Mouse (Mus musculus) urinary bladder, postnatal 14 days (tissue): ENCODE data around the gene Tulp3.
"Not testable (repeated sequence)": the region's sequence is repeated elsewhere in the genome, so short reads cannot be mapped to it uniquely, and the experiment has no call there.

Source experiments
- DNase-seq: peaks from one replicate; pipeline ENCODE4 v3.0.0; 2021; ENCODE audit warnings: low spot score

Gene Tulp3

GRCm38 (mm10) chr6:128355726-128356416 lies at the start of gene Tulp3:
Tulp3 (minus strand) TSS chr6:128355851.
- DNase-seq = peak; percentile 96

GRCm38 (mm10) chr6:128404708-128405107 lies 49.1 kb upstream of the Tulp3 start:
- DNase-seq = no peak

- peak; percentile 40 for DNase-seq
These were observed 44.0 kb upstream of the Tulp3 start for GRCm38 (mm10) chr6:128399421-128400185.

GRCm38 (mm10) chr6:128398996-128399395 lies 43.3 kb upstream of the Tulp3 start, which contains the start of gene Nrip2:
Nrip2 (plus strand) TSS chr6:128399296.
- DNase-seq = no peak

- no peak for DNase-seq
These were observed 42.1 kb upstream of the Tulp3 start for GRCm38 (mm10) chr6:128397574-128398261.

GRCm38 (mm10) chr6:128390683-128391082 lies 35.0 kb upstream of the Tulp3 start:
- no peak for DNase-seq

- no peak for DNase-seq
These were observed 33.5 kb upstream of the Tulp3 start for GRCm38 (mm10) chr6:128389185-128389584.

GRCm38 (mm10) chr6:128385026-128385425 lies 29.4 kb upstream of the Tulp3 start:
- no peak for DNase-seq

GRCm38 (mm10) chr6:128383752-128384151 lies 28.1 kb upstream of the Tulp3 start:
- no peak for DNase-seq

GRCm38 (mm10) chr6:128381254-128381653 lies 25.6 kb upstream of the Tulp3 start:
- no peak for DNase-seq

- not testable (repeated sequence) for DNase-seq
These were observed 25.0 kb upstream of the Tulp3 start for GRCm38 (mm10) chr6:128380594-128381167.

GRCm38 (mm10) chr6:128379636-128380035 lies 24.0 kb upstream of the Tulp3 start:
- DNase-seq = no peak

- DNase-seq = peak; percentile 45
These were observed 20.9 kb upstream of the Tulp3 start for GRCm38 (mm10) chr6:128376371-128377085.

GRCm38 (mm10) chr6:128375192-128375591 lies 19.5 kb upstream of the Tulp3 start, which contains the start of the genes Tex52 and Gm44596:
Tex52 (plus strand) TSS chr6:128375456.
Gm44596 (plus strand) TSS chr6:128375503.
- no peak for DNase-seq

GRCm38 (mm10) chr6:128370040-128370439 lies 14.4 kb upstream of the Tulp3 start:
- DNase-seq = no peak

- DNase-seq = no peak
These were observed 10.8 kb upstream of the Tulp3 start for GRCm38 (mm10) chr6:128366466-128366865.

GRCm38 (mm10) chr6:128364721-128365120 lies 9.1 kb upstream of the Tulp3 start:
- DNase-seq = no peak

GRCm38 (mm10) chr6:128363007-128363825 lies 7.6 kb upstream of the Tulp3 start:
- DNase-seq = no peak

GRCm38 (mm10) chr6:128362381-128363006 lies 6.8 kb upstream of the Tulp3 start, which contains the start of the genes Rhno1 and Foxm1:
Rhno1 (minus strand) TSS chr6:128362911.
Foxm1 (plus strand) TSS chr6:128362967.
- DNase-seq = peak; percentile 87

GRCm38 (mm10) chr6:128361901-128362300 lies 6.2 kb upstream of the Tulp3 start:
- no peak for DNase-seq
